Mouse (Mus musculus) lung, embryonic 16.5 days (tissue): Measurements from ENCODE around the gene Trmt10b. TPM values are rescaled to one million over a fixed set of nuclear protein-coding genes. Genes with fewer than 3 reads are reported as not detected.

Experiments
- ATAC-seq: fragments of 200-750 bp; cut with Nextera tagmentation; 2 replicates; pipeline ENCODE4 v1.8.0; 2017; ENCODE audit warnings: low read depth, mild to moderate bottlenecking, moderate library complexity
- H3K27ac ChIP-seq: fragments of 300-500 bp; sonication (generic); 2 replicates; pipeline ENCODE4 v1.5.1; 2014; ENCODE audit warnings: mild to moderate bottlenecking, control low read depth, low read length
- H3K27me3 ChIP-seq: fragments of 300-500 bp; sonication (generic); 2 replicates; pipeline ENCODE4 v1.6.1; 2014; ENCODE audit warnings: low read depth, low read length, mixed read lengths; ENCODE audit not compliant: control insufficient read depth, insufficient read depth
- H3K36me3 ChIP-seq: fragments of 300-500 bp; sonication (generic); 2 replicates; pipeline ENCODE4 v1.6.1; 2014; ENCODE audit warnings: low read length; ENCODE audit not compliant: control insufficient read depth, insufficient read depth
- H3K4me1 ChIP-seq: fragments of 300-500 bp; sonication (generic); replicated peaks from 2 replicates; pipeline ENCODE4 v1.6.1; 2014; ENCODE audit warnings: low read length, mixed read lengths; ENCODE audit not compliant: control insufficient read depth, insufficient read depth
- H3K4me2 ChIP-seq: fragments of 300-500 bp; sonication (generic); 2 replicates; pipeline ENCODE4 v1.6.1; 2014; ENCODE audit warnings: low read depth, low read length, control low read depth
- H3K4me3 ChIP-seq: fragments of 300-500 bp; sonication (generic); 2 replicates; pipeline ENCODE4 v1.5.1; 2014; ENCODE audit warnings: mild to moderate bottlenecking, low read length, control low read depth
- H3K9ac ChIP-seq: fragments of 300-500 bp; sonication (generic); 2 replicates; pipeline ENCODE4 v1.6.1; 2014; ENCODE audit warnings: low read length, control low read depth
- H3K9me3 ChIP-seq: fragments of 300-500 bp; sonication (generic); 2 replicates; pipeline ENCODE4 v1.6.1; 2016; ENCODE audit warnings: low read length; ENCODE audit not compliant: control insufficient read depth
- WGBS: fragments of 180-500 bp; shearing (Covaris S2); extraction: QIAGEN DNeasy Blood & Tissue Kit; methylation state at CpG from one replicate; pipeline ENCODE4 v1.1.7; 2014; 5-methylcytosine and 5-hydroxymethylcytosine counted together
- polyA plus RNA-seq: library from polyadenylated mRNA; unstranded; fragments of >200 nt; fragmentation: Nextera tagmentation; extraction: Ambion mirVana; gene quantifications from 2 replicates; pipeline ENCODE4 v1.2.1, GENCODE M21; 2015

The Trmt10b gene
- 15.9 and 19.2 TPM in 2 replicates for polyA plus RNA-seq

DNA sequence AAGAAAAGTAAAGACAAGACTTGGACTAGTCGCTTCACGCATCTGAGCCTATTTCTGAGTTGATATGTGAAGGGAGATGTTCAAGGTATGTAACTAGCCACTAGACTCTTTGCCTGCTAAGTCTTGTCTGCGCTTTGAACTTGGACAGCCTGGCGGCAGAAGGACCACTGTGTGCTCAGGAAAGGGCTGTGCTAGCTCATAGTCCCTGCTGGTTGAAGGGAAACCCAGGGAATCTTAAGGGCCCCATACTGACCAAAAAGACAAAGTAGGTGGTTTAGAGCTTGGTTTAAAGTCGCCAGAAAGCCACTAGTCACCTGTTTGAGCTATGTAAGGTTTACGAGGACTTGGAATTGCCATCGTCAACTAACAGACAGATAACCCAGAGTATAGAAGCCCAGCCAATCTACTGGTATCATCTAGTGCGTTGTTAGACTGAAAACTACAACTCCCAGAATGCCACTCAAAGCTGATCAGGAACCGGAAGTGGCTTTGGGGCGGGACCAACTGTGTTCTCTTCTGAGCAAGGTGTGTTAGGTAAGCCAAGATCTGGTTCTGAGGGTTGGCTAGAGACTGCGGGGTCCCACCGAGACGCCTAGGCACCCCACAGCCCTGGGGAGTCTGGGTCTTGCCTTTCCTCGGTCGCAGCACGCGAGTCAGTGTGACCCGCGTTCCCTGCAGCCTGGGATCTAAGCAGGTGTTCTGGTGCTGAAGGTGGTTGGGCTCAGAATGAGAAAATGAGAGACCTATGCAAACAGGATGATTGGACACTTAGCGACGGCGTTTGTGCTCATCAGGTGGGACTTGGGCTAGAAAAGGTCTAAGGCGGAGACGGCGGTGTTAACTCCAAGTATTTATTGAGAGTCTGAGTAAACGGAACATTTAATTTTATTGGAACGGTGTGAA, at the start of gene Trmt10b:
Gene Trmt10b (plus strand): TSS at position 466 of the 903 bp plus-strand sequence.
- peak; percentile 88 for ATAC-seq

GRCm38 (mm10) chr4:45251265-45251664, 45.7 kb upstream of the Trmt10b start:
- Histone ChIP-seq H3K9me3 (no peaks in the 10 kb centered on the region), H3K4me2 (no peak overlapping the region), H3K9ac (no peak overlapping the region), H3K4me3 (no peak overlapping the region), H3K27ac (no peak overlapping the region), H3K27me3 (no peaks in the 10 kb centered on the region), H3K36me3 (no peaks in the 10 kb centered on the region), H3K4me1 (no peaks in the 10 kb centered on the region)
- no peak for ATAC-seq
- 80% methylated on average over 8 of the region's 8 CpGs for WGBS

More for the DNA sequence above, at the start of gene Trmt10b:
- Histone ChIP-seq H3K9me3 (no peaks in the 10 kb centered on the region), H3K27me3 (no peaks in the 10 kb centered on the region), H3K9ac (peak within 1 kb of the TSS; percentile 82), H3K27ac (no peak within 1 kb of the TSS), H3K4me1 (peaks cover 7% of the 10 kb centered on the region), H3K4me2 (peak within 1 kb of the TSS; percentile 70), H3K4me3 (peak within 1 kb of the TSS; percentile 90), H3K36me3 (peaks cover 7% of the 10 kb centered on the region)
- WGBS: 15% methylated on average over 27 of the region's 27 CpGs

- Histone ChIP-seq H3K9ac (no peak overlapping the region), H3K27me3 (no peaks in the 10 kb centered on the region), H3K4me2 (no peak overlapping the region), H3K4me1 (no peaks in the 10 kb centered on the region), H3K9me3 (no peaks in the 10 kb centered on the region), H3K27ac (no peak overlapping the region), H3K36me3 (no peaks in the 10 kb centered on the region), H3K4me3 (no peak overlapping the region)
- ATAC-seq: no peak
- WGBS: 63% methylated on average over 9 of the region's 9 CpGs
Observed at GRCm38 (mm10) chr4:45252861-45253262, 44.1 kb upstream of the Trmt10b start.

DNA sequence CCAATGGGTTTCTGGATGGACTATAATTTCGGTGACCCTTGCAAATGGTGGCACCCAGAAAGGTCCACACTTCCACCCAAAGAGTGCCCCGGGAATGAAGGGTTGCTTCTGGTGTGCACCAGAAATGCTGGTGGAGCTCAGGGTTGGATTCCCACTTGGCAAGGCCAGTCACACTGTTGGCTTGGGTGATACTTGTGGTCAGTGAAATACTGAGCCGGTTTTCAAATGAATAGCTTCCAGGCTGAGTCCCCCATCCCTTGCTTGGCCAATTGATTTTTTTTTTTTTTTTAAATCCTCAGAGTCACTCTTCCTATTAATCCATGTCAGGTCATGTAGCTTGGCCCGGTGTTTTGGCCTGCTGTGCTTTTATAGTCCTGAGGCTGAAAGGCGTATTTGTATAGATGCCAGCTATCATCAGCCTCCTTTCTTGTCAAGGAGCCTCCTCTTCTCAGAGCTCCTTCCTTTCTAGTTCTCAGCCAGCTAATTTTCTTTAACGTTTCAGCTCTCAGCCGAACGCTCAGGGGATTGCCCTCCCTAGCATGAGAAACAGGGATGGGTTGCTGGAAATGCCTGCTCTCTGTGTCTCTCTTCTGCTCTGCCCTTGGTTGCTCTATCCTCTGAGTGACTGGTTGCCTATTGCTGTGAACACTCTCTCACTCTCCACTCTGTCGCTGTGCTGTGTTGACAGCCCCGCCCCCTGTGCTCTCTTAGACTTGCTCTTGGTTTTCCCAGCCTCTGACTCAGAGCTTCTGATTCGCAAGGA, 42.9 kb upstream of the Trmt10b start:
- no peaks in the 10 kb centered on the region for H3K9me3 ChIP-seq
- no peaks in the 10 kb centered on the region for H3K36me3 ChIP-seq
- 46% methylated on average over 11 of the region's 11 CpGs for WGBS
- no peaks in the 10 kb centered on the region for H3K4me1 ChIP-seq
- H3K27me3 ChIP-seq: no peaks in the 10 kb centered on the region
- no peak overlapping the region for H3K9ac ChIP-seq
- no peak overlapping the region for H3K4me2 ChIP-seq
- no peak overlapping the region for H3K4me3 ChIP-seq
- H3K27ac ChIP-seq: no peak overlapping the region
- ATAC-seq: no peak

- H3K4me1 ChIP-seq: no peaks in the 10 kb centered on the region
- H3K27ac ChIP-seq: no peak overlapping the region
- no peaks in the 10 kb centered on the region for H3K27me3 ChIP-seq
- no peaks in the 10 kb centered on the region for H3K36me3 ChIP-seq
- ATAC-seq: no peak
- H3K4me2 ChIP-seq: no peak overlapping the region
- no peaks in the 10 kb centered on the region for H3K9me3 ChIP-seq
- H3K9ac ChIP-seq: no peak overlapping the region
- H3K4me3 ChIP-seq: no peak overlapping the region
- 42% methylated on average over 4 of the region's 4 CpGs for WGBS
Observed at GRCm38 (mm10) chr4:45259232-45259832, 37.6 kb upstream of the Trmt10b start.

DNA sequence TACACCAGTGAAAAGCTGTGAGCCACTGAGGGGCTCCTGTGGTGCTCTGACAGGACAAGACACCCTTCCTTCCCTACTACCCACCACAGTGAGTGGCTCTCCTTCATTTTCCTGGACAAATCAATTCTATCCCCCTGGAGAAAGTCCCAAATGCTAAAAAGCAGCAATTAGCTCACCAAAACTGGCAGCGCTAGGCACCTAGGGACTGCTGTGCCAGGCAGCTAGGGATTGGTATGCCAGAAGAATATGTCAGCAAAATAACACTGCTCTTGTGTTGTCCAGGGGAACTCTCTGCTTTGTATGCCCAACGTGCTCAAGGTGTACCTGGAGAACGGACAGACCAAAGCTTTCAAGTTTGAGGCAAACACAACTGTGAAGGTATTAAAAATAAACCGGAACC, 35.4 kb upstream of the Trmt10b start:
- H3K9me3 ChIP-seq: no peaks in the 10 kb centered on the region
- H3K9ac ChIP-seq: no peak overlapping the region
- H3K27ac ChIP-seq: no peak overlapping the region
- no peaks in the 10 kb centered on the region for H3K27me3 ChIP-seq
- H3K36me3 ChIP-seq: no peaks in the 10 kb centered on the region
- WGBS: 84% methylated on average over 4 of the region's 4 CpGs
- no peak overlapping the region for H3K4me3 ChIP-seq
- no peak overlapping the region for H3K4me2 ChIP-seq
- no peaks in the 10 kb centered on the region for H3K4me1 ChIP-seq
- no peak for ATAC-seq

DNA sequence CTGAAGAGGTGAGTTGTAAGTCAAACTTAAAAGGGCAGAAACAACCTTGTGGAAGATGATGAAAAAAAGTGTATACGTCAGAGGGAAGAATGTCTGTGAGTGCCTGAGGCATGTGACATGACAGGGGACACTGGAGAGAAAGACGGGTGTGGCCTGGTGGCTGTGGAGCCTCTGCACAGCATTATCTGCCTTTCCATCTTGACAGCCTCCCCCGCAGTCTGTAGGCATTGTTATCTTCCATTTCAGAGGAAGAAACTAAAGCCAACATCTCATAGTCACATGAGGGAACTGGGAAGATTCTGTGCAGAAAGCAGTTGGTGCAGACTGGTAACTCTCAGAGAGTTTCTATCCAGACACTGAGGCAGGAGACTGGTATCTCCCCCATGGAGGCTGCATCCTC, 29.0 kb upstream of the Trmt10b start:
- 46% methylated on average over 3 of the region's 3 CpGs for WGBS
- H3K4me2 ChIP-seq: no peak overlapping the region
- no peak overlapping the region for H3K9ac ChIP-seq
- no peaks in the 10 kb centered on the region for H3K27me3 ChIP-seq
- no peaks in the 10 kb centered on the region for H3K36me3 ChIP-seq
- H3K9me3 ChIP-seq: no peaks in the 10 kb centered on the region
- H3K27ac ChIP-seq: no peak overlapping the region
- no peak overlapping the region for H3K4me3 ChIP-seq
- ATAC-seq: no peak
- no peaks in the 10 kb centered on the region; the same call in 1 of the 2 replicates for H3K4me1 ChIP-seq

GRCm38 (mm10) chr4:45271041-45271452, 25.9 kb upstream of the Trmt10b start:
- Histone ChIP-seq H3K4me3 (no peak overlapping the region), H3K4me2 (no peak overlapping the region), H3K4me1 (no peaks in the 10 kb centered on the region; the same call in 1 of the 2 replicates), H3K27ac (no peak overlapping the region), H3K9ac (no peak overlapping the region), H3K27me3 (no peaks in the 10 kb centered on the region), H3K9me3 (no peaks in the 10 kb centered on the region), H3K36me3 (no peaks in the 10 kb centered on the region)
- ATAC-seq: 0 out of 2 replicates have a peak, but pooled peaks have one; percentile 36
- WGBS: 56% methylated on average over 10 of the region's 10 CpGs

GRCm38 (mm10) chr4:45275770-45276169, 21.2 kb upstream of the Trmt10b start:
- 77% methylated on average over 8 of the region's 8 CpGs for WGBS
- H3K4me1 ChIP-seq: no peaks in the 10 kb centered on the region; the same call in 1 of the 2 replicates
- no peak overlapping the region for H3K9ac ChIP-seq
- H3K4me2 ChIP-seq: no peak overlapping the region
- no peak for ATAC-seq
- H3K36me3 ChIP-seq: no peaks in the 10 kb centered on the region
- H3K4me3 ChIP-seq: no peak overlapping the region
- H3K9me3 ChIP-seq: no peaks in the 10 kb centered on the region
- no peaks in the 10 kb centered on the region for H3K27me3 ChIP-seq
- no peak overlapping the region for H3K27ac ChIP-seq
